Mouse (Mus musculus): Measurements from ENCODE around the gene Emc6. TPM values are rescaled to one million over a fixed set of nuclear protein-coding genes. Genes with fewer than 3 reads are reported as not detected.
A peak's percentile ranks its signal among the peaks of the same experiment; 100 is the strongest.

Gene Emc6
- polyA plus RNA-seq, 1 experiment from 2014 or later, result 125 TPM

DNA sequence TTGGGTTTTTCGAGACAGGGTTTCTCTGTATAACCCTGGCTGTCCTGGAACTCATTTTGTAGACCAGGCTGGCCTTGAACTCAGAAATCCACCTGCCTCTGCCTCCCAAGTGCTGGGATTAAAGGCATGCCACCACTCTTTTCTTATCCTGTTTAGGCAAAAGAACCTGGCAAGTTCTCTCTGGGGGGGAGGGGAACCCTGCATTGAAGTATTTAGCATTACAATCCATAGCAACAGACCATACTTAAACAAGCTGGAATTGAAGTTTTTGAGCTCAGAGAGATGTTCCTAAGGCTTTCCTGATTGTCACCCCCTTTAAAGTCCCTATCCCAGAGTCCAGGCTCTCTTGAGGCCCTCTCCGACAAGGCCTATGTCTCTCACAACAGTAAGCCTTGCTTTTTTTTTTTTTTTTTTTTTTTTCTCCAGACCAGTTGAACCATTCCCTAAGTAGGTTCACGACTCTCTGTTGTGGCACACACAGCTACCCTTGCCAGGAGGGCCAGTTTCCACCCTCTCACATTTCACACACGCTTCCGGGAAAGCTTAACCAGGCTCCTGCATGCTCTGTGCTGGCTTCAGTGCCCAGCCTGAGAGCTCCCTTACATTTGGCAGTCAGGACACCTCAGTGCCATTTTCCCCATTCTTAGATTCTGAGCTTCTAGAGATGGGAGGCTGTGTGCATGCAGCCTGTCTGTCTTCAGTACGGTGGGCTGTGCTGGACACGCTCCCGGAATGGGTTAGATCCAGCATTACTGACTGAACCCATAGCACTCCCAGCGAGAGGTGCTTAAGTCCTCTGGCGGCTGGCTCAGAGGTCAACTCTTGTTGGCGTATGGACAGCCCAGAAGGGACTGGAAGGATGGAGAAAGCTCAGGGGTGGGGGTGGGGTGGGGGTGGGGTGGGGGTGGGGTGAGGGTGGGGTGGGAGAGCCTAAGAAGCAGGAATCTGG is 30.5 kb downstream of the Emc6 start:
- H3K27ac ChIP-seq (ENCODE audit: low read depth, low read length), result no peak overlapping the region

DNA sequence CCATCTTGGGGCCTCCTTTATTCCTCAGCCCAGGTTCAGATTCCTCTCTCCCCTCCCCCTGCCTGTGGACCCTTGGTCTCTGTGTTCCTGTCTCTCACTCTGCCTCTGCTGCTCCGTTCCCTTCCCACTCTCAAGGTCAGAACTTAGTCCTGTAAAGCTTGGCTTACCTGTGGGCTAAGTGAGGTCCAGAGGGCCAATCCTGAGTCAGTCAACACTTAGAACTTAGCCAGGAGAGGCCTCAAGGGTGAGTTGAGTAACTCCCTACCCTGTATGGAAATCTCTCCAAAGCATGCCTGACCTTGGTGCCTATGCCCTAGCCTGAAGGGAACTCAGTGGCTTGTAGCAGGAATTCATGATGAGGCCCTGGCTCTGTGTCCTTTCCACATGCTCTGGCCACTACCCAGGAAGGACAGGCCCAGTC is 32.6 kb downstream of the Emc6 start:
- Histone ChIP-seq H3K4me2 (no peak overlapping the region), H3K27me3 (ENCODE audit: control insufficient read depth, insufficient read depth, low read length) (no peaks in the 10 kb centered on the region), H3K36me3 (ENCODE audit: control insufficient read depth, insufficient read depth, low read length) (no peaks in the 10 kb centered on the region), H3K4me1 (ENCODE audit: control insufficient read depth, insufficient read depth, low read length) (no peaks in the 10 kb centered on the region), H3K27ac (ENCODE audit: low read depth, low read length) (no peak overlapping the region), H3K4me3 (ENCODE audit: low read depth, low read length) (no peak overlapping the region), H3K9me3 (ENCODE audit: control insufficient read depth, low read length) (no peaks in the 10 kb centered on the region), H3K9ac (ENCODE audit: low read length) (no peak overlapping the region)
- no peak for ATAC-seq (ENCODE audit: low FRiP score)
- WGBS, result 67% methylated on average over 1 of the region's 1 CpGs
- peak; percentile 49 for DNase-seq (ENCODE audit: low spot score, missing footprints)

More for the DNA sequence above, 30.5 kb downstream of the Emc6 start:
- ATAC-seq (ENCODE audit: low FRiP score), result no peak
- peak; percentile 87 for DNase-seq (ENCODE audit: low spot score, missing footprints)
- Histone ChIP-seq H3K9me3 (ENCODE audit: control insufficient read depth, low read length) (no peaks in the 10 kb centered on the region), H3K27me3 (ENCODE audit: control insufficient read depth, insufficient read depth, low read length) (no peaks in the 10 kb centered on the region), H3K9ac (ENCODE audit: low read length) (no peak overlapping the region), H3K4me2 (no peak overlapping the region), H3K4me3 (ENCODE audit: low read depth, low read length) (no peak overlapping the region), H3K36me3 (ENCODE audit: control insufficient read depth, insufficient read depth, low read length) (no peaks in the 10 kb centered on the region), H3K4me1 (ENCODE audit: control insufficient read depth, insufficient read depth, low read length) (no peaks in the 10 kb centered on the region)
- WGBS, result 51% methylated on average over 11 of the region's 11 CpGs

DNA sequence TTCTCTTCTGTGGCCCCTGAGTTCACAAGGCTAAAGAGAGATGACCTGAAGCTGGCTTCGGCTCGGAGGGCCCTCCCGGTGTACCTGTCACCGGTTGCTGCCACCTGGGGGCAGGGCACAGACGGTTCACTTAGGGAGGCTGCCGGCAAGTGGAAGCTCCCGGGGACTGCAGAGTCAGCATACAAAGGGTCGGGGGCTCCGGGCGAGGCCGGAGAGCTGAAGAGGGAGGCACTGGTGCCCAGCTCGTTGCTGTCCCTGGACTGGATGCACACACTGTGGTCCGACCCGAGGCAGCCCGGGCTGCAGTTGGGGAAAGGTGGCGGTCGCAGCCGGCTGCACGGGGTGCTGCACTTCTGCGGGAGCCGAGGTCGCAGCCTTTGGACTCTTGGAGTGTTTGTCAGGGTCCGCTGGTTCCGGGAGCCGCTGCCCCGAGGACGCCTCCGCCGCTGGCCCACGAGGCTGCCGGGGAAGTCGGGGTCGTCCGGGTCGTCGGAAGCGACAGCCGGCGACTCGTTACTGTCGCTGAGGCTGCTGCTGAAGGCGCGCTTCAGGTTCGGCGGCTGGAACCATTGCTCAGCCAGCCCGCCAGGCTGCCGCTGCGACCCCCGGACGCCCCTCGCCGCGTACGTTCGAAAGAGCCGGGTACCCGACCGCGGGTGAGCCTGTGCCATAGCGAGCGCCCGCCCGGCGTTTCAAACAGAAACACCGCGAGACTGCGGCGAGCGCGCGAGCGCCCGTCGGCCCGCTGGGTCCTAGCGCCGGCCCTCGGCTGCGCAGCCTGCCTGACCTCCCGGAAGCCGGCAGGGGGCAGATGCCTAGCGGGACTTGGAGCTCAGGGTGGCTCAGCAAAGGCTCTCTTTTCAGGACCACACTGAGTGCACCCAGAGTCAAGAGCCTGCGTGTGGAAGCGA is 39.0 kb downstream of the Emc6 start, which contains the start of gene Haspin:
TSS of gene Haspin (minus strand) at position 704 of the 911 bp plus-strand sequence.
- H3K9ac ChIP-seq (ENCODE audit: low read length), result peak within 1 kb of the TSS; percentile 85
- under 1% methylated on average over 79 of the region's 84 CpGs for WGBS
- H3K4me3 ChIP-seq (ENCODE audit: low read depth, low read length), result peak within 1 kb of the TSS; percentile 84
- H3K9me3 ChIP-seq (ENCODE audit: control insufficient read depth, low read length), result no peaks in the 10 kb centered on the region
- no peaks in the 10 kb centered on the region for H3K27me3 ChIP-seq (ENCODE audit: control insufficient read depth, insufficient read depth, low read length)
- H3K36me3 ChIP-seq (ENCODE audit: control insufficient read depth, insufficient read depth, low read length), result peaks cover 8% of the 10 kb centered on the region
- peak; percentile 99 for DNase-seq (ENCODE audit: low spot score, missing footprints)
- no peak within 1 kb of the TSS; the same call in 1 of the 2 replicates for H3K27ac ChIP-seq (ENCODE audit: low read depth, low read length)
- peaks cover 12% of the 10 kb centered on the region for H3K4me1 ChIP-seq (ENCODE audit: control insufficient read depth, insufficient read depth, low read length)
- H3K4me2 ChIP-seq, result peak within 1 kb of the TSS; percentile 59
- peak; percentile 95 for ATAC-seq (ENCODE audit: low FRiP score)

GRCm38 (mm10) chr11:73137116-73137515 is 39.7 kb downstream of the Emc6 start:
- Histone ChIP-seq H3K27me3 (ENCODE audit: control insufficient read depth, insufficient read depth, low read length) (no peaks in the 10 kb centered on the region), H3K4me1 (ENCODE audit: control insufficient read depth, insufficient read depth, low read length) (peaks cover 12% of the 10 kb centered on the region), H3K4me3 (ENCODE audit: low read depth, low read length) (peak overlapping the region; percentile 84), H3K36me3 (ENCODE audit: control insufficient read depth, insufficient read depth, low read length) (peaks cover 14% of the 10 kb centered on the region), H3K4me2 (peak overlapping the region; percentile 59), H3K27ac (ENCODE audit: low read depth, low read length) (no peak overlapping the region), H3K9ac (ENCODE audit: low read length) (peak overlapping the region; percentile 85), H3K9me3 (ENCODE audit: control insufficient read depth, low read length) (no peaks in the 10 kb centered on the region)
- ATAC-seq (ENCODE audit: low FRiP score), result no peak
- 54% methylated on average over 11 of the region's 11 CpGs for WGBS
- peak; percentile 83 for DNase-seq (ENCODE audit: low spot score, missing footprints)

DNA sequence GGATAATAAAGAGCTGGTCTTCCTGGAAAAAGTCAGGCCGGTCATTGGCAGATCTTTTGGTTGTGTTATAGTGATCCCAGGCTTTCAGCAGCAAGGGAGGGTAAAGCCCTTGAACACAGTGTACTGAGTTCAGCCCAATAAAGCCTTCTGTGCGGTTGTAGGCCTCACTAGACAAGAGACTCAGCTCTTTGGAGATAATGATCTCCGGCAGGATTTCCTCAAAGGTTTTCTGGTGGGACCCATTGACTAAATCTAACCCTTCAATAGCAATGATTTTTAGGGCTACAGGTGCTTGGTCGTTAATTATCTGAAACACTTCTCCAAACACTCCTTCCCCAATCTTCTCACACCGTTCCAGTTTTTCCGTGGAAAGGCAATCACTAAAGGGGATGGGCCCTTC is 40.2 kb downstream of the Emc6 start:
- Histone ChIP-seq H3K4me3 (ENCODE audit: low read depth, low read length) (peak overlapping the region; percentile 84), H3K27me3 (ENCODE audit: control insufficient read depth, insufficient read depth, low read length) (no peaks in the 10 kb centered on the region), H3K4me2 (peak overlapping the region; percentile 59), H3K27ac (ENCODE audit: low read depth, low read length) (no peak overlapping the region), H3K9me3 (ENCODE audit: control insufficient read depth, low read length) (no peaks in the 10 kb centered on the region), H3K9ac (ENCODE audit: low read length) (peak overlapping the region; percentile 85; the same call in 1 of the 2 replicates), H3K4me1 (ENCODE audit: control insufficient read depth, insufficient read depth, low read length) (peaks cover 12% of the 10 kb centered on the region), H3K36me3 (ENCODE audit: control insufficient read depth, insufficient read depth, low read length) (peaks cover 14% of the 10 kb centered on the region)
- WGBS, result 91% methylated on average over 6 of the region's 6 CpGs
- DNase-seq (ENCODE audit: low spot score, missing footprints) (no peak), ATAC-seq (ENCODE audit: low FRiP score) (no peak)

- Histone ChIP-seq H3K36me3 (ENCODE audit: control insufficient read depth, insufficient read depth, low read length) (peaks cover 17% of the 10 kb centered on the region), H3K4me1 (ENCODE audit: control insufficient read depth, insufficient read depth, low read length) (peaks cover 12% of the 10 kb centered on the region), H3K27me3 (ENCODE audit: control insufficient read depth, insufficient read depth, low read length) (no peaks in the 10 kb centered on the region), H3K9ac (ENCODE audit: low read length) (no peak overlapping the region), H3K4me3 (ENCODE audit: low read depth, low read length) (no peak overlapping the region), H3K4me2 (no peak overlapping the region), H3K27ac (ENCODE audit: low read depth, low read length) (no peak overlapping the region), H3K9me3 (ENCODE audit: control insufficient read depth, low read length) (no peaks in the 10 kb centered on the region)
- 89% methylated on average over 5 of the region's 5 CpGs for WGBS
- no peak for DNase-seq (ENCODE audit: low spot score, missing footprints)
- ATAC-seq (ENCODE audit: low FRiP score), result no peak
Observed at GRCm38 (mm10) chr11:73134222-73134621, 42.6 kb downstream of the Emc6 start.

DNA sequence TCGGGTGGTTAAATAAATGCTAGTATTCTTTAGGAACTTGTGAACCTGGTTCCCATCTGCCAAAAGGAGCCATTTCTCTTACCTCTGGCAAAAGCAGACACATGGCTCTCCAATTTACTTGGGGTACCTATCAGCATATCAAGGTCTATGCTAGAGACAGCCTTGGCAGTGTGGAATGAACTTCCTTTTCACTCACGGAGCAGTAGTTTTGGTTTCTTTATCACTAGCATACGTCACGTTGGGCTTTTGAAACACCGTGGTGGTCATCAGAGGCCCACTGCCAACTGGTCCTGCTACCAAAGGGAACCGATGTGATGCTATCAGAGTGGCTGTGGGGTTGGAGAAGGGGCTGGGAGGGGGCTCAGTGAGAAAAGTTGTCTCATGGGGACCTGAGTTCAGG is 43.8 kb downstream of the Emc6 start:
- no peak overlapping the region for H3K4me3 ChIP-seq (ENCODE audit: low read depth, low read length)
- no peaks in the 10 kb centered on the region for H3K27me3 ChIP-seq (ENCODE audit: control insufficient read depth, insufficient read depth, low read length)
- DNase-seq (ENCODE audit: low spot score, missing footprints) (no peak), ATAC-seq (ENCODE audit: low FRiP score) (no peak)
- no peak overlapping the region for H3K27ac ChIP-seq (ENCODE audit: low read depth, low read length)
- no peak overlapping the region for H3K9ac ChIP-seq (ENCODE audit: low read length)
- 94% methylated on average over 6 of the region's 6 CpGs for WGBS
- peaks cover 17% of the 10 kb centered on the region for H3K36me3 ChIP-seq (ENCODE audit: control insufficient read depth, insufficient read depth, low read length)
- no peaks in the 10 kb centered on the region for H3K9me3 ChIP-seq (ENCODE audit: control insufficient read depth, low read length)
- no peak overlapping the region for H3K4me2 ChIP-seq
- peaks cover 12% of the 10 kb centered on the region for H3K4me1 ChIP-seq (ENCODE audit: control insufficient read depth, insufficient read depth, low read length)

GRCm38 (mm10) chr11:73131020-73131419 is 45.8 kb downstream of the Emc6 start:
- Histone ChIP-seq H3K9me3 (ENCODE audit: control insufficient read depth, low read length) (no peaks in the 10 kb centered on the region), H3K4me2 (no peak overlapping the region), H3K27ac (ENCODE audit: low read depth, low read length) (no peak overlapping the region), H3K9ac (ENCODE audit: low read length) (no peak overlapping the region), H3K27me3 (ENCODE audit: control insufficient read depth, insufficient read depth, low read length) (no peaks in the 10 kb centered on the region), H3K4me3 (ENCODE audit: low read depth, low read length) (no peak overlapping the region), H3K4me1 (ENCODE audit: control insufficient read depth, insufficient read depth, low read length) (no peaks in the 10 kb centered on the region), H3K36me3 (ENCODE audit: control insufficient read depth, insufficient read depth, low read length) (peaks cover 17% of the 10 kb centered on the region)
- DNase-seq (ENCODE audit: low spot score, missing footprints) (no peak), ATAC-seq (ENCODE audit: low FRiP score) (no peak)
- 84% methylated on average over 7 of the region's 7 CpGs for WGBS

All from midbrain, embryonic 11.5 days (tissue).